ENCODE assay signal across 8 mouse cellular contexts in the genomic region with DNA sequence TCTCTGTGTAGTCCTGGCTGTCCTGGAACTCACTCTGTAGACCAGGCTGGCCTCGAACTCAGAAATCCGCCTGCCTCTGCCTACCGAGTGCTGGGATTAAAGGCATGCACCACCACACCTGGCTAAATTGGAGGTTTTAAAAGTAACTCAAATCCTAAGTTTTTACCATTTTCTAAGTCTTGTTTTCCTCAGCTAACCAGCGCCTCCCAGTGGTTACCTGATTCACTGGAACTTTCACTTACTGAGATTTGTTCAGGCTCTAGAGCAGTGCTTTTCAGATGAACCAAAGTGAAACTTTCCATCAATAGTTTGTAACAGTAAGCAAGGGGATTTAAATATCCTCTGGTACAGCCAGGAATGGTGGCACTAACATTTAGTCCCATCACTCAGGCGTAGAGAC.
DNase-seq lines count a peak whose midpoint lies in the region; ATAC-seq and TF ChIP-seq lines count a peak whose summit lies in the region.
"Not testable (repeated sequence)": the region's sequence is repeated elsewhere in the genome, so short reads cannot be mapped to it uniquely, and the experiment has no call there.

No protein-coding gene starts in this region.

- not testable (repeated sequence) for H3K4me2 ChIP-seq in limb, embryonic 11.5 days (ENCODE audit: low read depth, severe bottlenecking); midbrain, postnatal 0 days (ENCODE audit: low read depth, low read length, poor library complexity, severe bottlenecking)

- H3K4me1 ChIP-seq in heart, adult 2 months (ENCODE audit: control insufficient read depth, insufficient read depth, low read length); limb, embryonic 11.5 days (ENCODE audit: control insufficient read depth, insufficient read depth, low read length); midbrain, postnatal 0 days (ENCODE audit: insufficient read depth, low read length): not testable (repeated sequence)

- not testable (repeated sequence) for ATAC-seq in limb, embryonic 11.5 days (ENCODE audit: insufficient number of reproducible peaks, low FRiP score, low TSS enrichment, low read depth); midbrain, postnatal 0 days (ENCODE audit: low FRiP score)

- not testable (repeated sequence) for H3K79me2 ChIP-seq in heart, adult 2 months (replicated peaks; ENCODE audit: control insufficient read depth, insufficient read depth, low read length)

- peak; percentile 44 for TF ChIP-seq CTCF in heart, adult 2 months (IDR thresholded peaks at IDR 0.05)
- TF ChIP-seq CTCF in midbrain, postnatal 0 days (IDR thresholded peaks at IDR 0.05) = peak; percentile 69

- not testable (repeated sequence) for H3K9ac ChIP-seq in heart, adult 2 months (ENCODE audit: low read depth, low read length); limb, embryonic 11.5 days (ENCODE audit: low read length); midbrain, postnatal 0 days (replicated peaks; ENCODE audit: low read length, poor library complexity, severe bottlenecking)

- 15% methylated on average over 5 of the region's 5 CpGs for WGBS in heart, adult 2 months
- 28% methylated on average over 5 of the region's 5 CpGs for WGBS in limb, embryonic 11.5 days
- WGBS in midbrain, postnatal 0 days = 39% methylated on average over 5 of the region's 5 CpGs

- TF ChIP-seq EP300 in heart, adult 2 months (IDR thresholded peaks at IDR 0.05; ENCODE audit: insufficient read depth, low read depth, low read length) = not testable (repeated sequence)

- intact Hi-C loops in heart, adult 2 months (cut with DNase I) = not testable (repeated sequence)

- not testable (repeated sequence) for H3K27ac ChIP-seq in heart, adult 2 months; limb, embryonic 11.5 days (replicated peaks; ENCODE audit: low read depth, low read length); midbrain, postnatal 0 days (ENCODE audit: low read depth, low read length)

- peak; percentile 48 to 50 for DNase-seq in B cell, adult 2 months
- DNase-seq in adrenal gland, adult 2 months = peak; percentile 2
- peak; percentile 42 for DNase-seq in embryo, embryonic 11 days
- DNase-seq in heart, adult 2 months = not testable (repeated sequence)
- peak; percentile 38 for DNase-seq in kidney, adult 9 months
- DNase-seq in limb, embryonic 11.5 days (ENCODE audit: low spot score) = peak; percentile 52
- DNase-seq in midbrain, postnatal 0 days (ENCODE audit: low spot score) = peak; percentile 19
- DNase-seq in splenic B cell, adult 2 months (ENCODE audit: low read depth, low spot score) = peak; percentile 62

- H3K4me3 ChIP-seq in heart, adult 2 months; limb, embryonic 11.5 days (ENCODE audit: low read depth, low read length); midbrain, postnatal 0 days (ENCODE audit: low read depth, low read length): not testable (repeated sequence)

- not testable (repeated sequence) for TF ChIP-seq POLR2A in heart, adult 2 months (IDR thresholded peaks at IDR 0.05; ENCODE audit: insufficient read depth, low read depth, low read length)

- not testable (repeated sequence) for H3K9me3 ChIP-seq in limb, embryonic 11.5 days (ENCODE audit: control insufficient read depth, low read length); midbrain, postnatal 0 days (ENCODE audit: low read length)

- not testable (repeated sequence) for H3K36me3 ChIP-seq in heart, adult 2 months (ENCODE audit: control insufficient read depth, insufficient read depth, low read length); limb, embryonic 11.5 days (ENCODE audit: control insufficient read depth, insufficient read depth, low read length); midbrain, postnatal 0 days (ENCODE audit: insufficient read depth, low read length); splenic B cell, adult 2 months (ENCODE audit: control insufficient read depth, insufficient read depth, low read length, poor library complexity, severe bottlenecking)

- not testable (repeated sequence) for H3K27me3 ChIP-seq in heart, adult 2 months (ENCODE audit: control insufficient read depth, insufficient read depth, low read length); limb, embryonic 11.5 days (ENCODE audit: control insufficient read depth, insufficient read depth, low read length); midbrain, postnatal 0 days (ENCODE audit: insufficient read depth, low read length); splenic B cell, adult 2 months (ENCODE audit: control insufficient read depth, insufficient read depth, low read length, poor library complexity, severe bottlenecking)
